Mouse (Mus musculus) gonadal fat pad, adult 2 months (tissue): ENCODE measurements around the gene Ap3d1. TPM values are rescaled to one million over a fixed set of nuclear protein-coding genes. Genes with fewer than 3 reads are reported as not detected.

Experiments
- DNase-seq: peaks from one replicate; pipeline ENCODE4 v3.0.0-alpha.2; 2012; ENCODE audit warnings: low read depth
- polyA plus RNA-seq: library from polyadenylated mRNA; depleted of rRNA; stranded (reverse); fragments of >200 nt; gene quantifications from 2 replicates; pipeline ENCODE4 v1.2.3, GENCODE M21; 2012; rRNA removed

Gene Ap3d1
- polyA plus RNA-seq, 1 experiment: 151 TPM

GRCm38 (mm10) chr10:80665981-80666733 lies 75.9 kb downstream of the Ap3d1 start:
- DNase-seq: no peak

- DNase-seq: no peak
These were observed 76.6 kb downstream of the Ap3d1 start for GRCm38 (mm10) chr10:80665459-80665858.

DNA sequence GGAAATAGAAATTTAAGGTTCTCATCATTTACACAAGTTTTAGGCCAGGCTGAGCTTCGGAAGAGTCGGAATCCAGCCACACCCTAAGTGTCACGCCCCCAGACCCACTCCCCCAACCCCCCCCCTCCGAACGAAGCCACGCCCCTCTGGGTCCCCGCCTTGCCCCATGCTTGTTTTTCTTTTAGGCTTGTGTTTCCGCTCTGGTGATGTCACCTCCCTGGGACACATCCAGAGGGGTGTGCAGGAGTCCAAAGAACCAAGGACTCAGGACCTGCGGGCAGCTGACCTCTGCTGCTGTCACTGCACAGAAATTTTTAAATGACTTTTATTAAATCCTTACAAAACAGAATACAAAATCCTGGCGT lies 77.1 kb downstream of the Ap3d1 start:
- no peak for DNase-seq

- DNase-seq: no peak
These were observed 77.7 kb downstream of the Ap3d1 start for GRCm38 (mm10) chr10:80664197-80665015.

DNA sequence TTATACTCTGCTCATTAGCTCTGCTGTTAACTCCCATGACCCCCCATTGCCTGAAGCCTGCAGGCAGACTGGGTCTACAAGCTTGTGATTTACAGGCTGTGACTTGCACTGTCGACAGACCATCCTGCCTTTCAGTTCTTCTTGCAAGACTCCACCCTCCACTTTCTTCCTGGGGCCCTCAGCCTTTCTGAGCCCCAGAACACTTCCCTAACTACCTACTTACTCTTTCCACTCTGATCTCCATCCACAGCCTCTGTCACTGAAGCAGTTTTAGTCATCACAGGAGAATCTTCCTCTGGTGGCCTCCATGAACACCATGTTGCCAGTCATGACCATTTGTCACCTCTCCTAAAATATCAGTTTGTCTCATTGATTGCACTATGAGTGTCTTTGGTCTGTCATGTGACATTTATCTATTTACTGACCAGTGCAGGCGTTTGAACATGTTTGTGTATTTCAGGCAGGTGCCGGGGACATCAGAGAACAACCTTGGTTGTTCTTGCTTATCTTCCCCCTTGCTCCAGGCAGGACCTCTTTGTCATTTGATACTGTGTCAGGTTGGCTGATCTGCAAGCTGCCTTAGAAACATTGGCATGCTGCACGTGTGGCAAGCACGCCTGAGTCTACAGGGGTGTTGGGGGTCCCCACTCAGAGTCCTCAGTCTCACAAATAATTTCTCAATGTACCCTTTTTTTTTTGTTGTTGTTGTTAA lies 78.4 kb downstream of the Ap3d1 start:
- no peak for DNase-seq

GRCm38 (mm10) chr10:80661149-80661548 lies 80.9 kb downstream of the Ap3d1 start:
- no peak for DNase-seq

- no peak for DNase-seq
These were observed 82.9 kb downstream of the Ap3d1 start for GRCm38 (mm10) chr10:80659213-80659612.

DNA sequence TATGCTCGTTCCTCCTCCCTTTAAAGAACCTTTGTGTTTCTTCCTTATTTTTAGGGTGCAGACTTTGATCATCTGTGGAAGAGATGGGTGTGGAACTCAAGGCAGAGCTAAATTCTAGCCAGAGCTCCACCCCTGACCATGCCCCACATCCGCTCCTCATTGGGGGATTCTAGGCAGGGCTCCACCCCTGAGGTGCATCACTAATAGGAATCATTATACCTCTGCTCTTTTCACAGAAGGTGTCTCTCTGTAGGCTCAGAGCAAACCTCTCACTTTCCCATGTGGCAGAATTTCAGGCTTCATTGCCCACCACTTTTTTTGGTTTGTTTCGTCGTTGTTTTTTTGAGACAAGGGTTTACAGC lies 83.2 kb downstream of the Ap3d1 start:
- DNase-seq: no peak

- no peak for DNase-seq
These were observed 83.7 kb downstream of the Ap3d1 start for GRCm38 (mm10) chr10:80658194-80658840.

Other genes starting within 250 kb of the Ap3d1 start
- gene Onecut3, start 247.4 kb downstream of the Ap3d1 start, polyA plus RNA-seq: not detected in 2 replicates
- gene Atp8b3, start 203.1 kb downstream of the Ap3d1 start, polyA plus RNA-seq: 9.0 and 9.6 TPM in 2 replicates
- 35.3 and 36.9 TPM in 2 replicates for gene Rexo1, start 180.7 kb downstream of the Ap3d1 start, polyA plus RNA-seq
- 20.8 and 30.5 TPM in 2 replicates for gene Klf16, start 164.9 kb downstream of the Ap3d1 start, polyA plus RNA-seq
- gene Abhd17a, start 151.9 kb downstream of the Ap3d1 start, polyA plus RNA-seq: 192 and 205 TPM in 2 replicates
- gene Scamp4, start 139.4 kb downstream of the Ap3d1 start, polyA plus RNA-seq: 82.6 and 91.5 TPM in 2 replicates
- 9.5 and 9.6 TPM in 2 replicates for gene Adat3, start 139.4 kb downstream of the Ap3d1 start, polyA plus RNA-seq
- 1.5 and 2.1 TPM in 2 replicates for gene Gm49322, start 136.2 kb downstream of the Ap3d1 start, polyA plus RNA-seq
- 228 and 235 TPM in 2 replicates for gene Csnk1g2, start 119.4 kb downstream of the Ap3d1 start, polyA plus RNA-seq
- gene Btbd2, start 85.2 kb downstream of the Ap3d1 start, polyA plus RNA-seq: 74.5 and 89.2 TPM in 2 replicates
- gene Mknk2, start 64.2 kb downstream of the Ap3d1 start, polyA plus RNA-seq: 420 and 516 TPM in 2 replicates
- 34.8 and 45.6 TPM in 2 replicates for gene Mob3a, start 40.3 kb downstream of the Ap3d1 start, polyA plus RNA-seq
- gene Izumo4, start 40.1 kb downstream of the Ap3d1 start, polyA plus RNA-seq: 62.8 and 75.4 TPM in 2 replicates
- gene Dot1l, start 12.9 kb upstream of the Ap3d1 start, polyA plus RNA-seq: 18.7 and 38.6 TPM in 2 replicates
- gene Sf3a2, start 55.9 kb upstream of the Ap3d1 start, polyA plus RNA-seq: 20.1 and 33.9 TPM in 2 replicates
- gene Plekhj1, start 56.4 kb upstream of the Ap3d1 start, polyA plus RNA-seq: 44.2 and 56.6 TPM in 2 replicates
- gene Amh, start 63.0 kb upstream of the Ap3d1 start, polyA plus RNA-seq: 0.38 and 0.39 TPM in 2 replicates
- 0.22 and 0.63 TPM in 2 replicates for gene Jsrp1, start 71.2 kb upstream of the Ap3d1 start, polyA plus RNA-seq
- gene Oaz1, start 84.4 kb upstream of the Ap3d1 start, polyA plus RNA-seq: 628 and 915 TPM in 2 replicates
- 0.04 TPM in 1 of 2 replicates, not detected in the other for gene Lingo3, start 101.8 kb upstream of the Ap3d1 start, polyA plus RNA-seq
- gene Lsm7, start 112.9 kb upstream of the Ap3d1 start, polyA plus RNA-seq: 80.4 and 114 TPM in 2 replicates
- gene Sppl2b, start 113.0 kb upstream of the Ap3d1 start, polyA plus RNA-seq: 67.4 and 71.5 TPM in 2 replicates
- gene Tmprss9, start 129.6 kb upstream of the Ap3d1 start, polyA plus RNA-seq: 0.12 and 0.13 TPM in 2 replicates
- gene Timm13, start 158.7 kb upstream of the Ap3d1 start, polyA plus RNA-seq: 137 and 184 TPM in 2 replicates
- 12.9 and 14.1 TPM in 2 replicates for gene Lmnb2, start 176.0 kb upstream of the Ap3d1 start, polyA plus RNA-seq
- gene Gadd45b, start 187.8 kb upstream of the Ap3d1 start, polyA plus RNA-seq: 14.7 and 15.3 TPM in 2 replicates